Mouse (Mus musculus): ENCODE measurements around the gene Acer1.

GRCm38 (mm10) chr17:56990115-56990746, 8.3 kb upstream of the Acer1 start, which contains the start of gene Clpp:
- TF ChIP-seq CTCF (IDR thresholded peaks at IDR 0.05; ENCODE audit: low read depth) (no peak), EP300 (IDR thresholded peaks at IDR 0.05; ENCODE audit: low read depth) (no peak; the same call in 1 of the 2 replicates)
